Mouse (Mus musculus) heart, embryonic 16.5 days (tissue): ENCODE measurements around the gene Nphp1. TPM values are rescaled to one million over a fixed set of nuclear protein-coding genes. Genes with fewer than 3 reads are reported as not detected.

Experiments
- ATAC-seq: fragments of 200-750 bp; cut with Nextera tagmentation; replicated peaks from 2 replicates; pipeline ENCODE4 v1.8.0; 2017; ENCODE audit warnings: moderate number of reproducible peaks; ENCODE audit not compliant: insufficient read depth, low FRiP score; ENCODE audit errors: extremely low read depth
- H3K27ac ChIP-seq: fragments of 300-500 bp; sonication (generic); 2 replicates; pipeline ENCODE4 v1.5.1; 2014; ENCODE audit warnings: mild to moderate bottlenecking, low read length, control low read depth, moderate library complexity
- H3K27me3 ChIP-seq: fragments of 300-500 bp; sonication (generic); 2 replicates; pipeline ENCODE4 v1.6.1; 2014; ENCODE audit warnings: low read length, mixed read lengths; ENCODE audit not compliant: control insufficient read depth, insufficient read depth
- H3K36me3 ChIP-seq: fragments of 300-500 bp; sonication (generic); 2 replicates; pipeline ENCODE4 v1.6.1; 2014; ENCODE audit not compliant: control insufficient read depth, insufficient read depth
- H3K4me1 ChIP-seq: fragments of 300-500 bp; sonication (generic); 2 replicates; pipeline ENCODE4 v1.6.1; 2014; ENCODE audit warnings: low read length, mixed read lengths; ENCODE audit not compliant: control insufficient read depth, insufficient read depth
- H3K4me2 ChIP-seq: fragments of 300-500 bp; sonication (generic); 2 replicates; pipeline ENCODE4 v1.6.1; 2014; ENCODE audit warnings: low read depth, mild to moderate bottlenecking, control low read depth, low read length
- H3K4me3 ChIP-seq: fragments of 300-500 bp; sonication (generic); 2 replicates; pipeline ENCODE4 v1.5.1; 2014; ENCODE audit warnings: mild to moderate bottlenecking, control low read depth, low read length
- H3K9ac ChIP-seq: fragments of 300-500 bp; sonication (generic); 2 replicates; pipeline ENCODE4 v1.6.1; 2014; ENCODE audit warnings: low read length, control low read depth
- H3K9me3 ChIP-seq: fragments of 300-500 bp; sonication (generic); replicated peaks from 2 replicates; pipeline ENCODE4 v1.6.1; 2016; ENCODE audit warnings: low read length; ENCODE audit not compliant: control insufficient read depth
- WGBS: fragments of 180-500 bp; shearing (Covaris S2); extraction: QIAGEN DNeasy Blood & Tissue Kit; methylation state at CpG from one replicate; pipeline ENCODE4 v1.1.7; 2014; 5-methylcytosine and 5-hydroxymethylcytosine counted together
- polyA plus RNA-seq: library from polyadenylated mRNA; unstranded; fragments of >200 nt; fragmentation: Nextera tagmentation; extraction: Ambion mirVana; gene quantifications from 2 replicates; pipeline ENCODE4 v1.2.1, GENCODE M21; 2015

Gene Nphp1
- polyA plus RNA-seq, 1 experiment from 2014 or later = 23.7 TPM

DNA sequence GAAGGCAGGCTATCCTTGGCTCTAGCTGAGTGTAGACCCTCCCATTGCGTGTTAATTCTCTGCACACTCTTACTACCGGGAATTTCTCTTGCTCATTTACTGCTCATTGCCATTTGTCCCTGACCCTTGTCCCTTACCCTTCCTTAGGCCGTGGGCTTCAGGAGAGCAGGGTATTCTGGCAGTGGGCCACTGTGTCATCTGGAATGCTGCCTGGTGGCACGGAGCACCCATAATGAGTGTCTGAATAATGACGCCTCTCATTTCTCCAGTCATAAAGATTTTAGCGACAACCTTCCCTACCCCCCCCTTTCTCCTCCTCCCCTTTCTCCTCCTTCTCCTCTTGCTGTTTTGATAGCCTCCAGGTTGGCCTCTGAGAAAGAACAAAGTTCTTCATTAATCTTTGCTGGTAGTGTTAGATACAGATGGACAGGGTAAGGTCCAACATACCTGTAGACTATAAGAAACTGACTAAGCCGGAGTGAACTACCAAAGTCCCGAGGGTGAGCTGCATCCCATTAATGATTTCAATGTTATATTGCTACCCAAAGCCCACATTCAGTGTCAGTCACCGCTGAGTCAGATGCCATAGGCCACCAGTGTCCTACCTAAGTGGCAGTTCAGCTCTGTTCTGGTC is 53.1 kb downstream of the Nphp1 start:
- Histone ChIP-seq H3K4me3 (no peak overlapping the region), H3K9me3 (no peaks in the 10 kb centered on the region), H3K4me2 (no peak overlapping the region), H3K36me3 (no peaks in the 10 kb centered on the region), H3K27me3 (no peaks in the 10 kb centered on the region), H3K9ac (no peak overlapping the region), H3K4me1 (0 out of 2 replicates have a peak, but pooled peaks cover 2% of the 10 kb centered on the region), H3K27ac (peak overlapping the region; percentile 69)
- 74% methylated on average over 9 of the region's 9 CpGs for WGBS
- ATAC-seq = no peak

DNA sequence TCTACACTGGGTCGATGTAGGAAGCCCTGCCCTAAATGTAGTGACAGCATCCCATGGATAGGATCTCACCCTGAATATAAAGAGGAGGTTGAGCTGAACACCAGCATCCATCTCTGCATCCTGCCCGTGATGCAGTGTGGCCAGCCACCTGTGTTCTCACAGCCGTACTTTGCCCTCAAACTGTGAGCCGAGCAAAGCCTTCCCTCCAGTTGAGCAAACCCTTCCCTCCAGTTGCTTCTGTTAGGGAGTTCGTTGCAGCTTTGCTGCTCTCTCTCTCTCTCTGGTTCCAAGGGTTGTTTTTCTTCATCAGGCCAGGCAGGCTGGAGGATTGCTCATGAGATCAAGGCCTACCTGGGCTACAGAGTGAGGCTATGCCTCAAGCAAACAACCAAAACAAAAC is 53.8 kb downstream of the Nphp1 start:
- WGBS = 75% methylated on average over 5 of the region's 5 CpGs
- no peaks in the 10 kb centered on the region for H3K36me3 ChIP-seq
- no peak overlapping the region for H3K4me2 ChIP-seq
- H3K9ac ChIP-seq = no peak overlapping the region
- H3K4me1 ChIP-seq = 0 out of 2 replicates have a peak, but pooled peaks cover 3% of the 10 kb centered on the region
- no peaks in the 10 kb centered on the region for H3K27me3 ChIP-seq
- H3K9me3 ChIP-seq = no peaks in the 10 kb centered on the region
- H3K4me3 ChIP-seq = no peak overlapping the region
- no peak for ATAC-seq
- no peak overlapping the region for H3K27ac ChIP-seq

DNA sequence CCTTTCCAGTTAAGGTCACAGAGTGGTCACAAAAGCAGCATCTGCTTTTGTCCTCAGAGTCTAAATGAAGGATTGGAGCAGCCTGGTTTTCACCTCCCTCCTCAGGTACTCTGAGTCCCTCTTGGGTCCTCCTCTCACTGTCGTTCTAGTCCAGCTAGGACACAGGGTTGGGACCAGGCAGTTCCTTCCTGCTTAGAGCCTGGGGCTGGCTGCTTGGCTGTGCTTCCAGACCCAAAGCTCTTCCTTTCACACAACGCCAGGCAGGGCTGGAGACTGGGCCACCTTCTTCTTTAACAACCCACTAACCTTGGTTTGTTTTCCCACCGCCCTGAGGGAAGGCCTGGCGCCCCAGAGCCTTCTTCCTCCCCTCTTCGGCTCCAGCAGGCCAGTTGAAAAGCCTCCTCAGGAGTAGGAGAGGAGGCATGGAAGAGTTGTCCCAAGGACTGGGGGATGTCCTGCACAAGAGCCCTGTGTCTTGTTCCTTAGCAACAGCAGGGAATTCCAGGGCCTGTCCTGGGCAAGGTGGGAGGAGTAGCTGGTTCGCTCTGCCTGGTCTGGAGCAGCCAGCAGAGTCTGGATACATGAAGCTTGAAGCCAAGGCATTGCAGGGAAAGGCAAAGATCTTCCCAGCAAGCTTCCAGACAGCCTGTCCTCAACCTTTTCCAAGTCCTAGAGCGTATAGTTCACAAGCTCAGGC is 58.2 kb downstream of the Nphp1 start:
- H3K4me2 ChIP-seq = no peak overlapping the region; the same call in 1 of the 2 replicates
- no peaks in the 10 kb centered on the region for H3K9me3 ChIP-seq
- 0 out of 2 replicates have a peak overlapping the region, but pooled peaks have one; percentile 0 for H3K27ac ChIP-seq
- H3K36me3 ChIP-seq = no peaks in the 10 kb centered on the region
- H3K27me3 ChIP-seq = no peaks in the 10 kb centered on the region
- H3K9ac ChIP-seq = no peak overlapping the region
- no peak overlapping the region for H3K4me3 ChIP-seq
- WGBS = 65% methylated on average over 7 of the region's 7 CpGs
- H3K4me1 ChIP-seq = peaks cover 5% of the 10 kb centered on the region; the same call in 1 of the 2 replicates
- no peak for ATAC-seq

DNA sequence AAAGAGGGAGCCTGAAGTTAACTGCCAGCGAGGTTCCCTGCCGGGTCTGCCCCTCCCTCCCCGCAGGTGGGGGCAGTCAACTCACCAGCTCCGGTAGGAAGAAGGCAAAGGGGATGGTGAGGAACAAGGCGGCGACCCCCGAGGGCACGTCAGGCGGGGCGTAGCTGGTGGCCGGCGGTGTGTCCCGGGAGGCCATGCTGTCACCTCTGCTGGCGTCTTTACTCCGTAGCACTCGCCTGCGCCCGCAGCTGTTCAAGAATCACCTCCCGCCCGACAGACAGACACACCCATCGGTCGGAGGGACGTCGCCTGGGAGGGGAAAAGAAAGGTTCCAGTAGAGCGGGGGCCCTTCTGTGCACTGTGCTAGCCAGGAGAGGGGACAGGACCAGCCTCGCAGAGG is 59.0 kb downstream of the Nphp1 start, which contains the start of gene Mall:
Mall (minus strand) TSS at position 262 of the 400 bp plus-strand sequence.
- no peaks in the 10 kb centered on the region for H3K9me3 ChIP-seq
- peak within 1 kb of the TSS; percentile 40 for H3K4me3 ChIP-seq
- peak within 1 kb of the TSS; percentile 58 for H3K4me2 ChIP-seq
- 3% methylated on average over 26 of the region's 26 CpGs for WGBS
- 0 out of 2 replicates have a peak, but pooled peaks have one; percentile 16 for ATAC-seq
- peak within 1 kb of the TSS; percentile 76 for H3K27ac ChIP-seq
- peak within 1 kb of the TSS; percentile 62 for H3K9ac ChIP-seq
- H3K36me3 ChIP-seq = no peaks in the 10 kb centered on the region
- H3K4me1 ChIP-seq = peaks cover 5% of the 10 kb centered on the region; the same call in 1 of the 2 replicates
- H3K27me3 ChIP-seq = no peaks in the 10 kb centered on the region

DNA sequence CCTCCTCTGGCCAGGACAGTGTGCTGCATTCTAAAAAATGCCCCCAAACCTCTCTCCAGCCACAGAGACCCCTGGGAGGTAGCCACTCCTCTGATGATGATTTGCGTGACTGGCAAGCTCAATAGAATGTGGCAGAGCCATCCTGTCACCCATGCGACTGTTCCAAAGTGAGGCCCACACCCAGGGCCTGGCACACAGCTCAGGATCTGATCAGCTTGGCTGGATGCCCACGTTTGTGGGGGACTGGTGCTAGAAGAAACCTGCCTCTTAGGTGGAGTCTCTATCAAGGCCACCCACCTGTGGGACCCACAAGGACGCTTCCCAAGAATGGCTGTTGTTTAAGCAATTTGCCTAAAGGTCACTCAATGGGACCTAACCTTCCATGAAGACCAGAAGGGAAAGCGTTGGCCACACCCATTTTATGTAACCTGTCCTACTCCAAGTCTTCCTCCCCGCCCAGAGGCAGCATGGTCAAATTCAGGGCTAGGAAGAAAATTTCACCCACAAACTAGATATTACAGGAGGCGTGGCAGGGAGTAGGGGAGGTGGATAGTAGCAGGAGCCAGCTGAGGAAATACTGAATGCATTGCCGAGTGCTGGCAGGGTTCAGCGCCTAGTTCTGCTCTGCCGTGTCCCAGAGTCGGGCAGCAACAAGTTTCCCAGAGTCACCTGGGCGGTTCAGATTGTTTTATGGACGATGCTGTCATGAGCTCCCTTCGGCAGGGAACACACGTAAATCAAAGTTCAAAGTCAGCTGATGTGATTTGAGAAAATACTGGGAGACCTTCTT is 59.8 kb downstream of the Nphp1 start:
- H3K9ac ChIP-seq = no peak overlapping the region; the same call in 1 of the 2 replicates
- peaks cover 5% of the 10 kb centered on the region; the same call in 1 of the 2 replicates for H3K4me1 ChIP-seq
- H3K9me3 ChIP-seq = no peaks in the 10 kb centered on the region
- H3K4me3 ChIP-seq = peak overlapping the region; percentile 40
- peak overlapping the region; percentile 58 for H3K4me2 ChIP-seq
- H3K27ac ChIP-seq = peak overlapping the region; percentile 76
- 40% methylated on average over 15 of the region's 15 CpGs for WGBS
- H3K36me3 ChIP-seq = no peaks in the 10 kb centered on the region
- ATAC-seq = 0 out of 2 replicates have a peak, but pooled peaks have one; percentile 34
- no peaks in the 10 kb centered on the region for H3K27me3 ChIP-seq

DNA sequence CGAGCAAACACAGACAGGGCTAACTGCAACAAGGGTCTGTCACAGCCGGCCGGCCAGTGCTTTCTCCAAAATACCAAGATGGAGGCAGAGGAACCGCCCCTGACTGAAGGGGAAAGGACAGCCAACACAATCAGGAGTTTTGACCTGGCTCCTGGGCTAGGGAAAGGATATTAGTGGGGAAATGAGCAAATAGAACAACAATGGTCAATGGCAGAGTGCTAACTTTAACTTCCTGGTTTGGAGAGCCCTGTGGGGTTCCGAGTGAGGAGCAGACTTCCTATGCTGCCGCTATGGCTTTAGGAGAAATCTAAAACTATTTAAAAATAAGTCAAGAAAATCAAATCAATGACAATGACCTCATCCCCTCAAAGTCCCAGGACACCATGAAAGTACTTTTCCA is 60.6 kb downstream of the Nphp1 start:
- no peak for ATAC-seq
- WGBS = 63% methylated on average over 6 of the region's 6 CpGs
- Histone ChIP-seq H3K9ac (no peak overlapping the region), H3K27me3 (no peaks in the 10 kb centered on the region), H3K4me3 (peak overlapping the region; percentile 24), H3K4me1 (peaks cover 5% of the 10 kb centered on the region), H3K27ac (peak overlapping the region; percentile 76), H3K4me2 (peak overlapping the region; percentile 58; the same call in 1 of the 2 replicates), H3K9me3 (no peaks in the 10 kb centered on the region), H3K36me3 (no peaks in the 10 kb centered on the region)

DNA sequence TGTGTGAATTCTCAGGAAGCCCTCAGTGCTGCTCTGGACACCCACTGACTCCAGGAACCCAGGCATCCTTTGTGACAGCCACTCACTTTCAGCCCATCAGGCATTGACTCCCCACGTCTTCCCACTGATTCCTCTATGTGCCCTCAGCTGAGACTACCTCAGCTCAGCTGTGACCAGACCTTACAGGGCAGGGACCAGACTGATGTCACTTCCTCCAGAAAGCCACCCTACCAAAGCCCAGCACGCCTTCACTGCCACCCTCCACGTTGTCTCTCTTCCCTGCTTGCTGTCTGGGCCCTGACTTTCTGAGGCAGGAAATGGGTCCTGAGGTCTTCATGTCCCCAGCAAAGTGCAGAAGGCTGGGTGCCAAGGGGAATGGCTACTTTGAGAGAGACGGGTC is 65.5 kb downstream of the Nphp1 start:
- no peak for ATAC-seq
- no peaks in the 10 kb centered on the region for H3K9me3 ChIP-seq
- H3K9ac ChIP-seq = no peak overlapping the region
- H3K4me2 ChIP-seq = no peak overlapping the region
- WGBS = 48% methylated on average over 4 of the region's 4 CpGs
- peaks cover 12% of the 10 kb centered on the region for H3K4me1 ChIP-seq
- no peaks in the 10 kb centered on the region; the same call in 1 of the 2 replicates for H3K27me3 ChIP-seq
- H3K27ac ChIP-seq = peak overlapping the region; percentile 90
- H3K4me3 ChIP-seq = no peak overlapping the region
- no peaks in the 10 kb centered on the region for H3K36me3 ChIP-seq

DNA sequence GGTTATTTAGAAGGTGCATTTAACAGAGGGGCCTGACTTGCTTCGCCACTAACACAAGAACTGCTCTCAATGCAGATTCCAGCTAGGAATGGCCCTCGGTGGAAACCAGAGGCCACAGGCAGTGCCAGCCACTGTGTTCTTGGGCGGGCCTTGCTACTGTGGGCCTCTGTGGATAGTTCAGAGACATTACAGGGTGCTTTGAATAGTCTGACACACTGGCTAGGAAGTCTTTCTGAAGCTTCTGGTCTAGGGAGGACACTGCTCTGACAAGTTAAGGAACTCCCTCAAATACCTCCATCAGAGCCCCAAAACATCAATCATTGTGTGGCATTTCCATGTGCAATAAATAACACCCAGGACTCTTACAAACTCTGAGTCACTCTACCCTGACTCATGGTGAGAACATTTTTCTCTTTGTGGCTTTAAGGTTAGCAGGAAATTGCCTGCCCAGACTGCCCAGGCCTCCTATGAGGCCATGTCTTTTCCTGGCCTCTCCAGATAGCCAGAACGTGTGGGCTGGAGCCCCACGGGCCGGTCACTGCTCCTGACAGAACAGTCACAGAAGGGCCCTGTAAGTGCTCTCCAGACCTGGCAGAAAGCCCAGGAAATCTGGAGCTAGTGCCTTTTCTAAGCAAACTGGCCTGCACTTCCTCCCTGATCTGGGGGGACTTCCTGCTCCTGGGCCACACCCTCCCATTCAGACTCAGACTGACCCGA is 66.4 kb downstream of the Nphp1 start:
- H3K4me3 ChIP-seq = no peak overlapping the region
- H3K36me3 ChIP-seq = no peaks in the 10 kb centered on the region
- peaks cover 12% of the 10 kb centered on the region for H3K4me1 ChIP-seq
- no peak overlapping the region for H3K9ac ChIP-seq
- peak overlapping the region; percentile 90 for H3K27ac ChIP-seq
- peak; percentile 95 for ATAC-seq
- H3K27me3 ChIP-seq = no peaks in the 10 kb centered on the region; the same call in 1 of the 2 replicates
- WGBS = 30% methylated on average over 7 of the region's 7 CpGs
- no peak overlapping the region for H3K4me2 ChIP-seq
- H3K9me3 ChIP-seq = no peaks in the 10 kb centered on the region
